Mouse (Mus musculus) cerebellum, adult 2 months (tissue): ENCODE data around the gene Gpalpp1. TPM values are rescaled to one million over a fixed set of nuclear protein-coding genes. Genes with fewer than 3 reads are reported as not detected.

Experiments used
- DNase-seq, 2 experiments: peaks; one replicate each; pipeline ENCODE4 v3.0.0; 2021
- H3K27ac ChIP-seq: fragments of 200-500 bp; 2 replicates; pipeline ENCODE4 v1.5.1; 2012; ENCODE audit warnings: low read length, control low read depth, inconsistent platforms; ENCODE audit not compliant: insufficient read depth
- H3K27me3 ChIP-seq: fragments of 200-500 bp; 2 replicates; pipeline ENCODE4 v1.6.1; 2012; ENCODE audit warnings: inconsistent platforms, mild to moderate bottlenecking, low read length, moderate library complexity; ENCODE audit not compliant: control insufficient read depth, insufficient read depth
- H3K4me1 ChIP-seq: fragments of 200-500 bp; 2 replicates; pipeline ENCODE4 v1.6.1; 2011; ENCODE audit warnings: low read length; ENCODE audit not compliant: control insufficient read depth, insufficient read depth
- H3K4me3 ChIP-seq: fragments of 200-500 bp; replicated peaks from 2 replicates; pipeline ENCODE3; 2011; ENCODE audit warnings: mild to moderate bottlenecking, low read depth, low read length, control low read depth; ENCODE audit not compliant: insufficient read depth
- CTCF ChIP-seq: fragments of 200-500 bp; IDR thresholded peaks from 2 replicates; pipeline ENCODE4 v1.5.1; 2011; ENCODE audit warnings: low read depth, mild to moderate bottlenecking, control low read depth, low read length, moderate library complexity, borderline replicate concordance; ENCODE audit not compliant: insufficient read depth
- POLR2A ChIP-seq: fragments of 200-500 bp; IDR thresholded peaks from 2 replicates; pipeline ENCODE4 v1.6.1; 2011; ENCODE audit warnings: low read length, control low read depth, borderline replicate concordance; ENCODE audit not compliant: insufficient read depth
- WGBS: fragments of 180-500 bp; shearing (Covaris S2); methylation state at CpG from one replicate; pipeline ENCODE4 v1.1.7; 2018; 5-methylcytosine and 5-hydroxymethylcytosine counted together
- polyA plus RNA-seq: library from polyadenylated mRNA; depleted of rRNA; stranded (reverse); fragments of >200 nt; gene quantifications from 2 replicates; pipeline ENCODE4 v1.2.3, GENCODE M21; 2012

Gpalpp1 gene
- polyA plus RNA-seq, 1 experiment, result 13.9 TPM

- Histone ChIP-seq H3K27ac (no peak overlapping the region), H3K4me3 (no peak overlapping the region), H3K4me1 (peaks cover 3% of the 10 kb centered on the region; the same call in 1 of the 2 replicates), H3K27me3 (no peaks in the 10 kb centered on the region)
- no peak for DNase-seq
- no peak for TF ChIP-seq CTCF
- TF ChIP-seq POLR2A, result no peak
- WGBS, result 56% methylated on average over 11 of the region's 11 CpGs
Measured at GRCm38 (mm10) chr14:76150499-76150898, 39.9 kb upstream of the Gpalpp1 start.

GRCm38 (mm10) chr14:76149531-76150179, 39.1 kb upstream of the Gpalpp1 start:
- Histone ChIP-seq H3K4me3 (peak overlapping the region; percentile 31), H3K4me1 (peaks cover 3% of the 10 kb centered on the region; the same call in 1 of the 2 replicates), H3K27me3 (no peaks in the 10 kb centered on the region), H3K27ac (no peak overlapping the region)
- TF ChIP-seq CTCF (no peak), POLR2A (no peak)
- DNase-seq, result peak; percentile 53 to 55
- 28% methylated on average over 13 of the region's 13 CpGs for WGBS

- no peak for DNase-seq
- TF ChIP-seq CTCF (no peak), POLR2A (no peak)
- Histone ChIP-seq H3K27me3 (no peaks in the 10 kb centered on the region; the same call in 1 of the 2 replicates), H3K4me3 (no peak overlapping the region), H3K27ac (no peak overlapping the region), H3K4me1 (peaks cover 3% of the 10 kb centered on the region; the same call in 1 of the 2 replicates)
- WGBS, result 82% methylated on average over 10 of the region's 10 CpGs
Measured at GRCm38 (mm10) chr14:76148294-76148693, 37.7 kb upstream of the Gpalpp1 start.

- H3K27ac ChIP-seq, result no peak overlapping the region
- no peak overlapping the region for H3K4me3 ChIP-seq
- peaks cover 3% of the 10 kb centered on the region; the same call in 1 of the 2 replicates for H3K4me1 ChIP-seq
- no peak for DNase-seq
- H3K27me3 ChIP-seq, result no peaks in the 10 kb centered on the region; the same call in 1 of the 2 replicates
- no peak for TF ChIP-seq CTCF
- TF ChIP-seq POLR2A, result no peak
- 74% methylated on average over 6 of the region's 6 CpGs for WGBS
Measured at GRCm38 (mm10) chr14:76147061-76147460, 36.5 kb upstream of the Gpalpp1 start.

- WGBS, result 63% methylated on average over 7 of the region's 7 CpGs
- Histone ChIP-seq H3K4me1 (peaks cover 3% of the 10 kb centered on the region; the same call in 1 of the 2 replicates), H3K27me3 (no peaks in the 10 kb centered on the region; the same call in 1 of the 2 replicates), H3K4me3 (no peak overlapping the region), H3K27ac (no peak overlapping the region)
- no peak for DNase-seq
- TF ChIP-seq CTCF (no peak), POLR2A (no peak)
Measured at GRCm38 (mm10) chr14:76145868-76146267, 35.3 kb upstream of the Gpalpp1 start.

- no peak overlapping the region for H3K27ac ChIP-seq
- DNase-seq, result no peak
- WGBS, result 85% methylated on average over 1 of the region's 1 CpGs
- H3K4me1 ChIP-seq, result peaks cover 3% of the 10 kb centered on the region; the same call in 1 of the 2 replicates
- TF ChIP-seq POLR2A (no peak), CTCF (no peak)
- H3K27me3 ChIP-seq, result no peaks in the 10 kb centered on the region; the same call in 1 of the 2 replicates
- no peak overlapping the region for H3K4me3 ChIP-seq
Measured at GRCm38 (mm10) chr14:76145248-76145647, 34.7 kb upstream of the Gpalpp1 start.

- Histone ChIP-seq H3K27ac (no peak overlapping the region), H3K27me3 (no peaks in the 10 kb centered on the region), H3K4me1 (no peaks in the 10 kb centered on the region), H3K4me3 (no peak overlapping the region)
- WGBS, result 94% methylated on average over 4 of the region's 4 CpGs
- no peak for TF ChIP-seq POLR2A
- no peak for DNase-seq
Measured at GRCm38 (mm10) chr14:76134975-76135374, 24.4 kb upstream of the Gpalpp1 start.

- TF ChIP-seq CTCF (no peak), POLR2A (no peak)
- Histone ChIP-seq H3K27ac (no peak overlapping the region), H3K4me1 (no peaks in the 10 kb centered on the region), H3K27me3 (no peaks in the 10 kb centered on the region), H3K4me3 (no peak overlapping the region)
- DNase-seq, result no peak
- 94% methylated on average over 4 of the region's 4 CpGs for WGBS
Measured at GRCm38 (mm10) chr14:76128174-76128573, 17.6 kb upstream of the Gpalpp1 start.
